Mouse (Mus musculus): ENCODE measurements around the gene Vmn1r78. TPM values are rescaled to one million over a fixed set of nuclear protein-coding genes. Genes with fewer than 3 reads are reported as not detected.

Gene Vmn1r78
- total RNA-seq (2023) = not detected

GRCm38 (mm10) chr7:12149957-12150356 is at the start of gene Vmn1r78:
Vmn1r78 (plus strand) TSS chr7:12150257.

GRCm38 (mm10) chr7:12170979-12171378 is 20.9 kb downstream of the Vmn1r78 start, which contains the start of gene Vmn1r79:
Vmn1r79 (plus strand) TSS chr7:12171279.

GRCm38 (mm10) chr7:12188986-12189385 is 38.9 kb downstream of the Vmn1r78 start, which contains the start of gene Vmn1r80:
Vmn1r80 (plus strand) TSS chr7:12189286.

Other genes starting within 250 kb of the Vmn1r78 start
- gene Vmn1r76, start 212.0 kb upstream of the Vmn1r78 start, total RNA-seq (2023) = not detected
- gene Vmn1r77, start 113.5 kb upstream of the Vmn1r78 start, total RNA-seq (2023) = not detected
- gene Vmn1r79, start 21.0 kb downstream of the Vmn1r78 start, total RNA-seq (2023) = not detected
- gene Vmn1r80, start 39.0 kb downstream of the Vmn1r78 start, total RNA-seq (2023) = not detected
- gene Vmn1r81, start 118.0 kb downstream of the Vmn1r78 start, total RNA-seq (2023) = not detected
- gene Vmn1r82, start 150.2 kb downstream of the Vmn1r78 start, total RNA-seq (2023) = not detected
- under 1 TPM in 1 of 2 experiments, not detected in 1; 0.18 TPM for gene Vmn1r83, start 179.2 kb downstream of the Vmn1r78 start, total RNA-seq (2023)
- gene Vmn1r84, start 219.0 kb downstream of the Vmn1r78 start, total RNA-seq (2023) = not detected

Data from monocyte, adult 59 days (primary cell).